Mouse (Mus musculus) forebrain, embryonic 12.5 days (tissue): ENCODE results near the gene Olfr110. TPM values are rescaled to one million over a fixed set of nuclear protein-coding genes. Genes with fewer than 3 reads are reported as not detected.
"Not testable (repeated sequence)": the region's sequence is repeated elsewhere in the genome, so short reads cannot be mapped to it uniquely, and the experiment has no call there.

ENCODE experiments used
- ATAC-seq: fragments of 200-750 bp; cut with Nextera tagmentation; 2 replicates; pipeline ENCODE4 v1.8.0; 2017; ENCODE audit warnings: moderate TSS enrichment; ENCODE audit not compliant: low FRiP score
- H3K27ac ChIP-seq: fragments of 300-500 bp; sonication (generic); 2 replicates; pipeline ENCODE4 v1.5.1; 2016; ENCODE audit warnings: mild to moderate bottlenecking
- H3K27me3 ChIP-seq: fragments of 300-500 bp; sonication (generic); 2 replicates; pipeline ENCODE4 v1.6.1; 2016; ENCODE audit warnings: mild to moderate bottlenecking
- H3K36me3 ChIP-seq: fragments of 300-500 bp; sonication (generic); replicated peaks from 2 replicates; pipeline ENCODE4 v1.6.1; 2016; ENCODE audit warnings: mild to moderate bottlenecking
- H3K4me1 ChIP-seq: fragments of 300-500 bp; sonication (generic); 2 replicates; pipeline ENCODE4 v1.6.1; 2016
- H3K4me2 ChIP-seq: fragments of 300-500 bp; sonication (generic); 2 replicates; pipeline ENCODE4 v1.6.1; 2016; ENCODE audit warnings: mild to moderate bottlenecking, moderate library complexity
- H3K4me3 ChIP-seq: fragments of 300-500 bp; sonication (generic); replicated peaks from 2 replicates; pipeline ENCODE4 v1.5.1; 2016; ENCODE audit warnings: mild to moderate bottlenecking
- H3K9ac ChIP-seq: fragments of 300-500 bp; sonication (generic); 2 replicates; pipeline ENCODE4 v1.6.1; 2016; ENCODE audit warnings: mild to moderate bottlenecking
- H3K9me3 ChIP-seq: fragments of 300-500 bp; sonication (generic); 2 replicates; pipeline ENCODE4 v1.6.1; 2016
- WGBS: fragments of 180-500 bp; shearing (Covaris S2); methylation state at CpG from one replicate; pipeline ENCODE4 v1.1.7; 2016; 5-methylcytosine and 5-hydroxymethylcytosine counted together
- polyA plus RNA-seq: library from polyadenylated mRNA; unstranded; fragments of >200 nt; fragmentation: Nextera tagmentation; extraction: Ambion mirVana; gene quantifications from 2 replicates; pipeline ENCODE4 v1.2.1, GENCODE M21; 2016

The Olfr110 gene
- polyA plus RNA-seq, result not detected in 2 replicates

GRCm38 (mm10) chr17:37491930-37492518, at the start of gene Olfr110:
Gene Olfr110 (plus strand): TSS chr17:37492468.
- no peak within 1 kb of the TSS for H3K27ac ChIP-seq
- H3K9me3 ChIP-seq, result no peaks in the 10 kb centered on the region
- WGBS, result 75% methylated on average over 1 of the region's 1 CpGs
- H3K36me3 ChIP-seq, result no peaks in the 10 kb centered on the region
- ATAC-seq, result no peak
- H3K27me3 ChIP-seq, result no peaks in the 10 kb centered on the region
- no peak within 1 kb of the TSS for H3K9ac ChIP-seq
- H3K4me3 ChIP-seq, result no peak within 1 kb of the TSS
- no peaks in the 10 kb centered on the region for H3K4me1 ChIP-seq
- H3K4me2 ChIP-seq, result no peak within 1 kb of the TSS

DNA sequence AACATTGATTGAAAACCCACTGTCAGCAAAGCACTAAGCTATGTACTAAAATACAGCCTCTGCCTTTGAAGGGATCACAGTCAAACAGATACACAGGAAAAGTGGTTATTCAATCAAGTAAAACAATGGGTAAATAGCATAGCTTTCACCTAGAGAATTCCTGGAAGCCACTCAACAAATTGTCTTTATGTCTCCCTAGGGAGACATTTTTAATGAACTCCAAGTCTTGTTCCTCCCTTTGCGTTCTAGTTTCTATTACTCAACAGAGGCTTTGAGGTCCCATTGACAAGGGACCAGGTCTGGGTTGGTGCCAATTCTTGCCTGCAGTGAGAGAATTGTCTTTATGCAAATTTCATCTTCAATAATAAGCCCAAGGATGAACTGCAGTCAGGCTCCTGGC, 47.1 kb upstream of the Olfr110 start, which contains the start of gene Olfr108:
TSS of gene Olfr108 (plus strand) at position 301 of the 400 bp plus-strand sequence.
- H3K27me3 ChIP-seq, result no peaks in the 10 kb centered on the region
- no peaks in the 10 kb centered on the region for H3K36me3 ChIP-seq
- no peak within 1 kb of the TSS for H3K4me2 ChIP-seq
- no peak within 1 kb of the TSS for H3K4me3 ChIP-seq
- ATAC-seq, result no peak
- H3K9ac ChIP-seq, result no peak within 1 kb of the TSS
- no peaks in the 10 kb centered on the region for H3K9me3 ChIP-seq
- 81% methylated on average over 1 of the region's 1 CpGs for WGBS
- no peak within 1 kb of the TSS for H3K27ac ChIP-seq
- no peaks in the 10 kb centered on the region for H3K4me1 ChIP-seq

DNA sequence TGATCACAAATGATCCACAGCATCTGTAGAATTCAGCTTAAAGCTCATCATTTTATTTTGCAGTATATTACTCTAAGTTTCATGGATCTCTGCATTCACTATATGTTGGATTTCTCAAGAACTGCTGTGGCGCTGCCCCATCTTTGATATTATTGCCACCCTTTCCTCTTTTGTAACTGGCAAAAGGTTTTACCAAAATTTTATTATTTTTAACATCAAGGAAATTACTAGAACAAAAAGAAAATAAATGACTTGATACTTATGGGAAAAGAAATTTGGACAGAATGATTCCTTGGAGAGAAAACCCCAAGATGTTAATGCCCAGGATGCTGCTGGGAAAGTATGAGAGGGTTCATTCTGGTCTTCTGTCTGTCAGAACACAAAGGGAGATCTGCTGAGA, 33.7 kb upstream of the Olfr110 start, which contains the start of gene Olfr109:
TSS of gene Olfr109 (plus strand) at position 301 of the 400 bp plus-strand sequence.
- no peak within 1 kb of the TSS for H3K4me2 ChIP-seq
- no peak within 1 kb of the TSS for H3K4me3 ChIP-seq
- no peaks in the 10 kb centered on the region for H3K27me3 ChIP-seq
- WGBS, result 84% methylated on average over 1 of the region's 1 CpGs
- no peak for ATAC-seq
- H3K27ac ChIP-seq, result no peak within 1 kb of the TSS
- H3K4me1 ChIP-seq, result no peaks in the 10 kb centered on the region
- H3K36me3 ChIP-seq, result no peaks in the 10 kb centered on the region
- H3K9me3 ChIP-seq, result no peaks in the 10 kb centered on the region
- no peak within 1 kb of the TSS for H3K9ac ChIP-seq

DNA sequence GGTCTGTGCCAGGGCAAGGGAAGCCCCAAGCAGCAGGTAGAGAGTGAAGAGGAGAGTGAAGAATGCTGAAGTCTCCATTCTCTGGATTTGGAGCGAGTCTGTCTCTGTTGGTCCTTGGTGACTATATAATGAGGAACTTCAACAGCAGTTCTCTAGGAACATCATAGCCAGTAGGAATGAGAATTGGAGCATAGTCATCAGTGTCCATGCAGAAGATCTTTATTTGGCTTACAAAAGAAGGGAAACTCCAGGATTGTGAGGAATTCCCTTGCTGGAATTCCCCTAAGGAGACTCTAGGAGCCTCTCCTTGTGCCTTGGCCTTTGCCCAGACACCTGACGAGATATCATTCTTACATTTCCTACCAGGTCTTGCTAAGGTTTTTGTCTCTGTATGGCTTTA, 8.8 kb upstream of the Olfr110 start, which contains the start of gene H2-M2:
TSS of gene H2-M2 (minus strand) at position 101 of the 400 bp plus-strand sequence.
- Histone ChIP-seq H3K9ac (no peak within 1 kb of the TSS), H3K4me3 (no peak within 1 kb of the TSS), H3K27ac (no peak within 1 kb of the TSS), H3K9me3 (no peaks in the 10 kb centered on the region), H3K4me1 (no peaks in the 10 kb centered on the region), H3K27me3 (no peaks in the 10 kb centered on the region), H3K36me3 (no peaks in the 10 kb centered on the region), H3K4me2 (no peak within 1 kb of the TSS)
- WGBS, result 76% methylated on average over 2 of the region's 2 CpGs
- ATAC-seq, result no peak

GRCm38 (mm10) chr17:37507730-37508129, 15.5 kb downstream of the Olfr110 start, which contains the start of gene Olfr111:
Gene Olfr111 (plus strand): TSS chr17:37508030.
- Histone ChIP-seq H3K4me1 (no peaks in the 10 kb centered on the region), H3K27ac (no peak within 1 kb of the TSS), H3K36me3 (no peaks in the 10 kb centered on the region), H3K9ac (no peak within 1 kb of the TSS), H3K4me3 (no peak within 1 kb of the TSS), H3K4me2 (no peak within 1 kb of the TSS), H3K27me3 (no peaks in the 10 kb centered on the region), H3K9me3 (no peaks in the 10 kb centered on the region)
- 90% methylated on average over 4 of the region's 4 CpGs for WGBS
- no peak for ATAC-seq

DNA sequence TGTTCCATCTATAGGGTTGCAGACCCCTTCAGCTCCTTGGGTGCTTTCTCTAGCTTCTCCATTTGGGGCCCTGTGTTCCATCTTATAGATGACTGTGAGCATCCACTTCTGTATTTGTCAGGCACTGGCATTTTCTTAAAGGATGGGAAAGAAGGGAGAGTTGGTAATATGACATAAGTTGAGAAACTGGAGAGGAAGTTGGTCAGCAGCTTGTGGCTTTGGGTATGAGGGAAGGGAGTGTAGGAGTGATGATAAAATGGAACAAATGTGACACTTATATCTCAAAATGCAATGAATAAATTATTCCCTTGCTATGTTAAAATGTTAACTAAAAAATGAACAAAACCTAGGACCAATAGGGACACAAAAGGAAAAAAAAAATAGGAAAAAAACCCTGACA, 32.3 kb downstream of the Olfr110 start:
- H3K36me3 ChIP-seq, ATAC-seq: not testable (repeated sequence)

DNA sequence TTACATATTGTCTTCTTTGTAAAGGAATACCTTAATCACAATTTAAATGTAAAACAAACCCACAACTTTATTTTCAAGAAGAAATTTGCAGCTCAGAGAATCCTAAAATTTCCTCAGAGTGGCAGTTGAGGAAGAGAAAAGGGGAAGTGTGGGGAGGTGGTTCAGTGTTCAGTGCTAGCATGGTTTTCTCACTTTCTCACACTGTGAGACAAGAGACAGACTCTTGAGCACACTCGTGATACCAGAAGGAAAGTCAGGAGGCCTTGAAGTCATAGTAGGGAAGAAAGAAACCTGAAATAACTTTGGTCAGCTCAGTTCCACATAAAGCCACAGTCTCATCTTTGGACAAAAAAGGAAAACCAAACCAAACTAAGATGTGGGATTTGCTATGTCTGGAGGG, 33.2 kb downstream of the Olfr110 start:
- H3K4me1 ChIP-seq, H3K4me2 ChIP-seq, H3K9ac ChIP-seq, H3K36me3 ChIP-seq, ATAC-seq, H3K27ac ChIP-seq, H3K4me3 ChIP-seq, H3K27me3 ChIP-seq, H3K9me3 ChIP-seq: not testable (repeated sequence)
- WGBS, result 85% methylated on average over 1 of the region's 1 CpGs

More for the DNA sequence above, 32.3 kb downstream of the Olfr110 start:
- not testable (repeated sequence) for H3K4me2 ChIP-seq, H3K4me1 ChIP-seq, H3K4me3 ChIP-seq, H3K27me3 ChIP-seq, H3K9ac ChIP-seq, H3K9me3 ChIP-seq, H3K27ac ChIP-seq

DNA sequence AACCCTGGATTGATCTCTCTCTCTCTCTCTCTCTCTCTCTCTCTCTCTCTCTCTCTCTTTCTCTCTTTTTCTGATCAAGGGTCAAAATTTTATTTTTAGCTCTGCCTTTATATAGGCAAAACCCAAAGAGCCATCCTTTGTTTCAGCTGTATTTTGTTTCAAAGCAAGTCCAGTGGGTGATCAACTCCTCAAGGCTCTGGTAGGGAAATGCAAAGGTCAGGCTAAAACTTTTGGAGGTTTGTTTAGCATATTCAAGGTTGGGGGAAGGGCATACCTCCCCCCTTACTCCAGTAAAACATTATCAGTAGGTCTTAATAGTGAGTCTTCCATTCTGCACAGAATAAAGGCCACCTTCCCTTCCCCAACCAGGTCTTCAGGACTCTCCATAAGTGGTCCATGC, 42.9 kb downstream of the Olfr110 start:
- Histone ChIP-seq H3K36me3 (no peaks in the 10 kb centered on the region), H3K9me3 (no peaks in the 10 kb centered on the region), H3K27ac (no peak overlapping the region), H3K27me3 (no peaks in the 10 kb centered on the region), H3K4me1 (no peaks in the 10 kb centered on the region), H3K4me2 (no peak overlapping the region), H3K4me3 (no peak overlapping the region), H3K9ac (no peak overlapping the region)
- ATAC-seq, result no peak

- H3K36me3 ChIP-seq, H3K4me3 ChIP-seq, H3K9me3 ChIP-seq, H3K9ac ChIP-seq, H3K4me1 ChIP-seq, H3K27ac ChIP-seq, H3K27me3 ChIP-seq, H3K4me2 ChIP-seq, ATAC-seq: not testable (repeated sequence)
- 48% methylated on average over 1 of the region's 1 CpGs for WGBS
Observed at GRCm38 (mm10) chr17:37538416-37538815, 46.1 kb downstream of the Olfr110 start.

DNA sequence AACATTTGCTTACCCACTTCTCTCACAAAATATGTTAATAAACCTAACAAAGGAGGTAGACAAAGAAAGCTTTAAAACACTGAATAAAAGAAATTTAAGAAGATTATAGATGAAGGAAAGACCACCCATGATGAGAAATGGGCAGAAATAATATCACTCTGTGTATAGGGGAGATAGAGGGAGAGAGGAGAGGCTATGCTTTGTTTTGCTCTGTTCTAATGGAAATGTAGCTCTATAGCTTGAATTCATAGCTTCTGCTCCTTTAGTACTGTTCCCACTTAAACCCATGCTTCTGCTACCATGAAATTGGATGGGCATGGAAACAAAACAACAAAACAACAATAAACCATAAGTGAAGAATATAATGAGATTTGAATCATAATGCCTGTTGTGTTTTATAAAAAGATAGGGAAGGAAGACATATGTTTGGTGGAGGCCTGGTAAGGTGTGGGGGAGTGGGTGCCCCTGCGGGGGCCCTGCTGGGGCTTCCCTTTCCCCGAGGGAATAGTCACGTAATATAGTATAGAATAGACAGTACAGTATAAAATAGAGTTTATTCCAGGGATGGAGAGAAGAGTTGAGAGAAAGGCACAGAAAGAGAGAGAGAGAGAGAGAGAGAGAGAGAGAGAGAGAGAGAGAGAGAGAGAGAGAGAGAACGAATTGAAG, 49.3 kb downstream of the Olfr110 start:
- no peak for ATAC-seq
- H3K36me3 ChIP-seq, result no peaks in the 10 kb centered on the region
- no peak overlapping the region for H3K27ac ChIP-seq
- 66% methylated on average over 4 of the region's 4 CpGs for WGBS
- H3K9me3 ChIP-seq, result no peaks in the 10 kb centered on the region
- no peak overlapping the region for H3K9ac ChIP-seq
- H3K4me3 ChIP-seq, result no peak overlapping the region
- no peaks in the 10 kb centered on the region for H3K27me3 ChIP-seq
- no peaks in the 10 kb centered on the region for H3K4me1 ChIP-seq
- no peak overlapping the region for H3K4me2 ChIP-seq

- WGBS, result 57% methylated on average over 3 of the region's 3 CpGs
- no peak for ATAC-seq
- H3K4me3 ChIP-seq, result no peak overlapping the region
- H3K27me3 ChIP-seq, result no peaks in the 10 kb centered on the region
- H3K27ac ChIP-seq, result no peak overlapping the region
- H3K9ac ChIP-seq, result no peak overlapping the region
- no peaks in the 10 kb centered on the region for H3K9me3 ChIP-seq
- no peaks in the 10 kb centered on the region for H3K36me3 ChIP-seq
- H3K4me2 ChIP-seq, result no peak overlapping the region
- H3K4me1 ChIP-seq, result no peaks in the 10 kb centered on the region
Observed at GRCm38 (mm10) chr17:37543800-37544435, 51.6 kb downstream of the Olfr110 start.
